Mouse (Mus musculus) T-helper 17 cell (primary cell): ENCODE measurements around the gene Pth2.
"Not testable (repeated sequence)": the region's sequence is repeated elsewhere in the genome, so short reads cannot be mapped to it uniquely, and the experiment has no call there.

Experiments
- in situ Hi-C, 2 experiments: fragments of 300-600 bp; cut with MboI, MseI; formaldehyde crosslinking; loops; 1 replicate in 1 of 2; 2 replicates in 1 of 2; pipeline ENCODE4 v1.15.1; 2025; ENCODE audit warnings: high pct_unique_total_duplicates in 2 of 2

The Pth2 gene

GRCm38 (mm10) chr7:45180896-45181477, at the start of gene Pth2:
TSS of gene Pth2 (plus strand) at chr7:45180995.
- in situ Hi-C loops = loop anchor here in 1 of 2 experiments (5.0 kb wide), 1 partner anchor 629 kb away; the partner anchor contains the start of gene Nr1h2

- in situ Hi-C loops = no loop called here
Measured at GRCm38 (mm10) chr7:45131850-45132249, 48.9 kb upstream of the Pth2 start.

- in situ Hi-C loops = no loop called here
Measured at GRCm38 (mm10) chr7:45133446-45134159, 47.2 kb upstream of the Pth2 start.

- in situ Hi-C loops = no loop called here
Measured at GRCm38 (mm10) chr7:45134544-45135026, 46.2 kb upstream of the Pth2 start.

GRCm38 (mm10) chr7:45135370-45135769, 45.4 kb upstream of the Pth2 start:
- in situ Hi-C loops = no loop called here

GRCm38 (mm10) chr7:45135993-45136567, 44.7 kb upstream of the Pth2 start, which contains the start of the genes Gm45713 and Flt3l:
TSS of gene Gm45713 (minus strand) at chr7:45136231.
TSS of gene Flt3l (minus strand) at chr7:45136432.
- in situ Hi-C loops = no loop called here

- in situ Hi-C loops = no loop called here
Measured at GRCm38 (mm10) chr7:45137171-45138006, 43.4 kb upstream of the Pth2 start.

GRCm38 (mm10) chr7:45138403-45138802, 42.4 kb upstream of the Pth2 start:
- in situ Hi-C loops = no loop called here

- in situ Hi-C loops = no loop called here
Measured at GRCm38 (mm10) chr7:45139904-45140723, 40.7 kb upstream of the Pth2 start.

GRCm38 (mm10) chr7:45141319-45141718, 39.5 kb upstream of the Pth2 start:
- in situ Hi-C loops = no loop called here

- in situ Hi-C loops = no loop called here
Measured at GRCm38 (mm10) chr7:45141914-45142313, 38.9 kb upstream of the Pth2 start.

- in situ Hi-C loops = no loop called here
Measured at GRCm38 (mm10) chr7:45144368-45145174, 36.2 kb upstream of the Pth2 start.

GRCm38 (mm10) chr7:45145460-45145859, 35.3 kb upstream of the Pth2 start:
- in situ Hi-C loops = no loop called here

- in situ Hi-C loops = no loop called here
Measured at GRCm38 (mm10) chr7:45147267-45147666, 33.5 kb upstream of the Pth2 start.

- in situ Hi-C loops = no loop called here
Measured at GRCm38 (mm10) chr7:45147899-45148298, 32.9 kb upstream of the Pth2 start.

GRCm38 (mm10) chr7:45148534-45149098, 32.2 kb upstream of the Pth2 start:
- in situ Hi-C loops = no loop called here

GRCm38 (mm10) chr7:45149545-45149944, 31.2 kb upstream of the Pth2 start:
- in situ Hi-C loops = no loop called here

GRCm38 (mm10) chr7:45150321-45150720, 30.5 kb upstream of the Pth2 start:
- in situ Hi-C loops = no loop called here

GRCm38 (mm10) chr7:45151303-45151702, 29.5 kb upstream of the Pth2 start:
- in situ Hi-C loops = no loop called here

- in situ Hi-C loops = not testable (repeated sequence)
Measured at GRCm38 (mm10) chr7:45153052-45153451, 27.7 kb upstream of the Pth2 start.
